Mouse (Mus musculus) kidney, embryonic 16.5 days (tissue): ENCODE results near the gene Nkx2-1. TPM values are rescaled to one million over a fixed set of nuclear protein-coding genes. Genes with fewer than 3 reads are reported as not detected.

ENCODE experiments used
- ATAC-seq: fragments of 200-750 bp; cut with Nextera tagmentation; 2 replicates; pipeline ENCODE4 v1.8.0; 2017; ENCODE audit warnings: moderate TSS enrichment; ENCODE audit not compliant: low FRiP score, low TSS enrichment
- H3K27ac ChIP-seq: fragments of 300-500 bp; sonication (generic); 2 replicates; pipeline ENCODE4 v1.5.1; 2014; ENCODE audit warnings: low read length
- H3K27me3 ChIP-seq: fragments of 300-500 bp; sonication (generic); 2 replicates; pipeline ENCODE4 v1.6.1; 2014; ENCODE audit warnings: low read length, control low read depth, mixed read lengths; ENCODE audit not compliant: insufficient read depth
- H3K36me3 ChIP-seq: fragments of 300-500 bp; sonication (generic); 2 replicates; pipeline ENCODE4 v1.6.1; 2014; ENCODE audit warnings: low read length, control low read depth, mixed read lengths; ENCODE audit not compliant: insufficient read depth
- H3K4me1 ChIP-seq: fragments of 300-500 bp; sonication (generic); 2 replicates; pipeline ENCODE4 v1.6.1; 2014; ENCODE audit warnings: low read length, control low read depth, mixed read lengths; ENCODE audit not compliant: insufficient read depth
- H3K4me2 ChIP-seq: fragments of 300-500 bp; sonication (generic); replicated peaks from 2 replicates; pipeline ENCODE4 v1.6.1; 2014; ENCODE audit warnings: low read depth, low read length
- H3K4me3 ChIP-seq: fragments of 300-500 bp; sonication (generic); 2 replicates; pipeline ENCODE4 v1.5.1; 2014; ENCODE audit warnings: mild to moderate bottlenecking, low read length
- H3K9ac ChIP-seq: fragments of 300-500 bp; sonication (generic); replicated peaks from 2 replicates; pipeline ENCODE4 v1.6.1; 2014; ENCODE audit warnings: low read length
- H3K9me3 ChIP-seq: fragments of 300-500 bp; sonication (generic); 2 replicates; pipeline ENCODE4 v1.6.1; 2016; ENCODE audit warnings: low read length, control low read depth
- WGBS: fragments of 180-500 bp; shearing (Covaris S2); extraction: QIAGEN DNeasy Blood & Tissue Kit; methylation state at CpG from one replicate; pipeline ENCODE4 v1.1.7; 2014; 5-methylcytosine and 5-hydroxymethylcytosine counted together
- polyA plus RNA-seq: library from polyadenylated mRNA; unstranded; fragments of >200 nt; fragmentation: Nextera tagmentation; extraction: Ambion mirVana; gene quantifications from 2 replicates; pipeline ENCODE4 v1.2.1, GENCODE M21; 2015

The Nkx2-1 gene
- polyA plus RNA-seq, 1 experiment from 2014 or later = 1.4 TPM

GRCm38 (mm10) chr12:56534311-56534650 is 2.4 kb downstream of the Nkx2-1 start:
- peak overlapping the region; percentile 44 for H3K4me2 ChIP-seq
- H3K9ac ChIP-seq = no peak overlapping the region
- under 1% methylated on average over 18 of the region's 24 CpGs for WGBS
- no peak overlapping the region for H3K27ac ChIP-seq
- H3K36me3 ChIP-seq = no peaks in the 10 kb centered on the region
- H3K4me1 ChIP-seq = peaks cover 12% of the 10 kb centered on the region; the same call in 1 of the 2 replicates
- ATAC-seq = no peak
- peaks cover 97% of the 10 kb centered on the region for H3K27me3 ChIP-seq
- no peaks in the 10 kb centered on the region; the same call in 1 of the 2 replicates for H3K9me3 ChIP-seq
- peak overlapping the region; percentile 34 for H3K4me3 ChIP-seq

GRCm38 (mm10) chr12:56533501-56534310 is 3.0 kb downstream of the Nkx2-1 start:
- H3K27ac ChIP-seq = no peak overlapping the region

GRCm38 (mm10) chr12:56532986-56533495 is 3.7 kb downstream of the Nkx2-1 start:
- under 1% methylated on average over 48 of the region's 50 CpGs for WGBS
- Histone ChIP-seq H3K9ac (no peak overlapping the region), H3K27ac (no peak overlapping the region), H3K27me3 (peaks cover 97% of the 10 kb centered on the region), H3K4me2 (peak overlapping the region; percentile 31), H3K36me3 (no peaks in the 10 kb centered on the region), H3K4me1 (peaks cover 12% of the 10 kb centered on the region; the same call in 1 of the 2 replicates), H3K9me3 (no peaks in the 10 kb centered on the region; the same call in 1 of the 2 replicates), H3K4me3 (peak overlapping the region; percentile 21)
- ATAC-seq = no peak

More at GRCm38 (mm10) chr12:56533501-56534310, 3.0 kb downstream of the Nkx2-1 start:
- 0 out of 2 replicates have a peak, but pooled peaks have one; percentile 21 for ATAC-seq
- H3K4me3 ChIP-seq = peak overlapping the region; percentile 21; the same call in 1 of the 2 replicates
- H3K4me2 ChIP-seq = peak overlapping the region; percentile 31; the same call in 1 of the 2 replicates
- WGBS = under 1% methylated on average over 54 of the region's 54 CpGs
- H3K4me1 ChIP-seq = peaks cover 12% of the 10 kb centered on the region; the same call in 1 of the 2 replicates
- no peak overlapping the region for H3K9ac ChIP-seq
- H3K9me3 ChIP-seq = no peaks in the 10 kb centered on the region; the same call in 1 of the 2 replicates
- H3K27me3 ChIP-seq = peaks cover 97% of the 10 kb centered on the region
- H3K36me3 ChIP-seq = no peaks in the 10 kb centered on the region

GRCm38 (mm10) chr12:56532142-56532541 is 4.6 kb downstream of the Nkx2-1 start:
- no peaks in the 10 kb centered on the region; the same call in 1 of the 2 replicates for H3K9me3 ChIP-seq
- no peaks in the 10 kb centered on the region for H3K36me3 ChIP-seq
- peaks cover 95% of the 10 kb centered on the region for H3K27me3 ChIP-seq
- no peak overlapping the region for H3K9ac ChIP-seq
- H3K27ac ChIP-seq = no peak overlapping the region
- H3K4me1 ChIP-seq = peaks cover 12% of the 10 kb centered on the region; the same call in 1 of the 2 replicates
- whole genome bisulfite sequencing = 3% methylated on average over 4 of the region's 4 CpGs
- no peak overlapping the region for H3K4me3 ChIP-seq
- no peak for ATAC-seq
- no peak overlapping the region for H3K4me2 ChIP-seq

GRCm38 (mm10) chr12:56531051-56531620 is 5.6 kb downstream of the Nkx2-1 start:
- H3K36me3 ChIP-seq = no peaks in the 10 kb centered on the region
- H3K9me3 ChIP-seq = no peaks in the 10 kb centered on the region
- H3K4me1 ChIP-seq = peaks cover 9% of the 10 kb centered on the region; the same call in 1 of the 2 replicates
- H3K27me3 ChIP-seq = peaks cover 95% of the 10 kb centered on the region
- no peak overlapping the region for H3K27ac ChIP-seq
- WGBS = 0% methylated on average over 3 of the region's 3 CpGs
- H3K9ac ChIP-seq = no peak overlapping the region
- ATAC-seq = no peak
- H3K4me2 ChIP-seq = no peak overlapping the region
- H3K4me3 ChIP-seq = no peak overlapping the region

GRCm38 (mm10) chr12:56529931-56530330 is 6.8 kb downstream of the Nkx2-1 start:
- H3K27ac ChIP-seq = no peak overlapping the region

GRCm38 (mm10) chr12:56528881-56529681 is 7.6 kb downstream of the Nkx2-1 start:
- Histone ChIP-seq H3K27me3 (peaks cover 92% of the 10 kb centered on the region), H3K36me3 (no peaks in the 10 kb centered on the region), H3K9me3 (no peaks in the 10 kb centered on the region), H3K4me3 (no peak overlapping the region), H3K27ac (no peak overlapping the region), H3K4me1 (no peaks in the 10 kb centered on the region), H3K4me2 (no peak overlapping the region), H3K9ac (no peak overlapping the region)
- ATAC-seq = no peak
- 1% methylated on average over 36 of the region's 36 CpGs for WGBS

More at GRCm38 (mm10) chr12:56529931-56530330, 6.8 kb downstream of the Nkx2-1 start:
- ATAC-seq = no peak
- WGBS = 3% methylated on average over 3 of the region's 3 CpGs
- no peak overlapping the region for H3K9ac ChIP-seq
- no peaks in the 10 kb centered on the region for H3K9me3 ChIP-seq
- H3K4me2 ChIP-seq = no peak overlapping the region
- no peaks in the 10 kb centered on the region for H3K36me3 ChIP-seq
- H3K4me1 ChIP-seq = peaks cover 5% of the 10 kb centered on the region; the same call in 1 of the 2 replicates
- peaks cover 92% of the 10 kb centered on the region for H3K27me3 ChIP-seq
- no peak overlapping the region for H3K4me3 ChIP-seq

- Histone ChIP-seq H3K4me1 (no peaks in the 10 kb centered on the region), H3K9me3 (no peaks in the 10 kb centered on the region), H3K4me3 (no peak overlapping the region), H3K9ac (no peak overlapping the region), H3K4me2 (no peak overlapping the region), H3K27me3 (peaks cover 92% of the 10 kb centered on the region), H3K36me3 (no peaks in the 10 kb centered on the region), H3K27ac (no peak overlapping the region)
- WGBS = under 1% methylated on average over 8 of the region's 8 CpGs
- no peak for ATAC-seq
Measured at GRCm38 (mm10) chr12:56528034-56528570, 8.6 kb downstream of the Nkx2-1 start.

- Histone ChIP-seq H3K4me2 (no peak overlapping the region), H3K27ac (no peak overlapping the region), H3K4me3 (no peak overlapping the region), H3K36me3 (no peaks in the 10 kb centered on the region), H3K4me1 (no peaks in the 10 kb centered on the region), H3K9ac (no peak overlapping the region), H3K9me3 (no peaks in the 10 kb centered on the region), H3K27me3 (peaks cover 93% of the 10 kb centered on the region)
- ATAC-seq = no peak
- 24% methylated on average over 4 of the region's 4 CpGs for WGBS
Measured at GRCm38 (mm10) chr12:56527071-56527470, 9.6 kb downstream of the Nkx2-1 start.
